Mouse (Mus musculus): ENCODE measurements around the gene Arid2.
"Not testable (repeated sequence)": the region's sequence is repeated elsewhere in the genome, so short reads cannot be mapped to it uniquely, and the experiment has no call there.

Gene Arid2

DNA sequence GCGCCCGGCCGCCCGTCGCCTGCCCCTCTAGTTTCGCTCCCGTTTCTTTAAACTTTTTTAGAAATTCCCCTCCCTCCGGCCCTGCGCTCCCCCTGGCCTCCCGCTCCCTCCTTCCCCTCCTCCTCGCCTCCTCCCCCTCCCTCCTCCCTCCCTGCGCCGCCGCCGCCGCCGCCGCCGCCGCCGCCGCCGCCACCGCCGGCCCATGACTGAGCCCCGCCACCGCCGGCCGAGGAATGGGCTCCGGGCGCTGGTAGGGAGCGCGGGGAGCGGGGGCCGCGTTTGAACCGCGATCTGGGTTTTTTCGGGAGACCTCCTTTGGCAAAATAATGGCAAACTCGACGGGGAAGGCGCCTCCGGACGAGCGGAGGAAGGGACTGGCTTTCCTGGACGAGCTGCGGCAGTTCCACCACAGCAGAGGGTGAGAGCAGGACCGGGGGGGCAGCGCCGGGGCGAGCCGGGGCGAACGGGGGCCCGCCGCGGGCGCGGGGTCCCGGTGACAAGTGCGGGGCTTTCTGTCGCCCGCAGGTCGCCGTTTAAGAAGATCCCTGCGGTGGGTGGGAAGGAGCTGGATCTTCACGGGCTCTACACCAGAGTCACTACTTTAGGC, at the start of gene Arid2:
Gene Arid2 (plus strand): TSS at position 150 of the 607 bp plus-strand sequence.
- peak; percentile 62 to 73 for DNase-seq

- no peak for DNase-seq
Observed at GRCm38 (mm10) chr15:96238071-96238470, 49.2 kb upstream of the Arid2 start.

DNA sequence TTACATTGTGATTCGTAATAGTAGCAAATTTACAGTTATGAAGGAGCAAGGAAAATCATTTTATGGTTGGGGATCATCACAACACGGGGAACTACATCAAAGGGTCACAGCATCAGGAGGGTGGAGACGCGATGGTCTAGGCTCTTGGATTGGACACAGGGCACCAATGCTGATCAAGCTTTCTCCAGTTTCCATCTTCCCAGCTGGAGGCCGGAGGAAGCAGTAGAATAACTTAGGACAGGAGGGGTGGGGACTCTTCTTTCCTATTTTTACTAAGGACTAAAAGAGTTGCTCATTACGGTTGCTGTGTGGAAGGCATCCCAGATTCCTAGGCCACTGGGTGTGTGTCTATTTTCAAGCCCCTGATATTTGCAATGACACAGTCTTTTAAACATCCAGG, 43.1 kb upstream of the Arid2 start:
- no peak for DNase-seq

GRCm38 (mm10) chr15:96244715-96245114, 42.6 kb upstream of the Arid2 start:
- not testable (repeated sequence) for DNase-seq

- no peak for DNase-seq
Observed at GRCm38 (mm10) chr15:96253827-96254226, 33.5 kb upstream of the Arid2 start.

DNA sequence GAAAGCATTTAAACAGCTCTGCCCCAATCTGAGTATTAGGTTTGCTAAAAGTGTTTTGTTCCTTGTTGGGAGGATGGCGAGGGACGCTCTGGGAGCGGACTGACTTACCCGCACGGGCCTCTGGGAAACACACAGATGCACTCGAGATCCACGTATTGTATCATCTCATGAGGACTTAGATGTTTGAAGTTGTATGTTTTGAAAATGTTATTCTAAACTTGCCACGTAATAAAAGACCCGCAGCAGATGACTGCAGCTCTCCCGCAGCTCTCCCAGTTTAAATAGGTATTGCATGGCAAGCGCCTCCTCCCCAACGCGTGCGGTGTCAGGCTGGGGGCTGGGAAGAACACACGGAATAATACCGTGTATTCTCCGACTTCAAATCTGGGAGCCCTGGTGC, 33.0 kb upstream of the Arid2 start:
- no peak for DNase-seq

- no peak for DNase-seq
Observed at GRCm38 (mm10) chr15:96257781-96258180, 29.5 kb upstream of the Arid2 start.

DNA sequence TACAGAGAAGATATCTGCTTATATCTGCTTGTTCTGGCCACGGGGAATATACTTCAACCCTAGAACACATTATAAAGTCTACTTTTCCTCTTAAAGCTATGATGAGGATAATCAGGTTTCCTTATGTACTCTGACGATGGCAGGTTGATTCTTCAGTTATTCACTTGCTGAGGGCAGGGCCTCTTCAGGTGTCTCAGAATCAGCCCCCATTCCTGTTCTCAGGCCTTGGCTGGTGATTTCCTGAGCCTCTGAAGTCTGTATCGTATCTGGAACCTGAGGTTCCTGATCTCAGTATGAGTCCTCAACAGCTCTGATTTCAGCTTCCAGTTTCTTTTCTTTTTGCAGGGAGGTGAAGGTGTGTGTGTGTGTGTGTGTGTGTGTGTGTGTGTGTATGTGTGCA, 22.7 kb upstream of the Arid2 start:
- DNase-seq: no peak

DNA sequence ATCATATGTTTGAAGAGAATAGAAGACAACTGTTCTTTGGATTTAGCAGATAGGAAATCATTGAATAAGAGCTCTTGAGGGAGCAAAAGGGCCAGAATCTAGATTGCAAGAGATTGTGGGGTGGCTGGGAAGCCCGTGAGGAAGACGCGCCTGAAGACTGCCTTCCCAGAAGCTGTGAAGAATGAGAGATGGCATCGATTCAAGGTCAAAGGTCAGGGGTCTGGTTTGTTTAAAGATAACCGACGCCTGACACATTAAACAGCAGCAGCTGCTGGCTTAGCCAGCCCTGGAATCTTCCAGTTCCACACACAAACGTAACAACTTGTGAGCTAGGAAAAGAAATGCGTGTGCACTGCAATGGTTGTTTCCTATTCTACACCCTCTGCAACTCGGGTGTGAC, 19.4 kb upstream of the Arid2 start:
- no peak for DNase-seq

GRCm38 (mm10) chr15:96268610-96269009, 18.7 kb upstream of the Arid2 start:
- no peak for DNase-seq

GRCm38 (mm10) chr15:96269402-96269801, 17.9 kb upstream of the Arid2 start:
- DNase-seq: no peak

GRCm38 (mm10) chr15:96270272-96270880, 16.9 kb upstream of the Arid2 start:
- peak; percentile 66 to 82 for DNase-seq

GRCm38 (mm10) chr15:96272356-96272755, 15.0 kb upstream of the Arid2 start:
- peak in 1 of 2 experiments; percentile 20 for DNase-seq

DNA sequence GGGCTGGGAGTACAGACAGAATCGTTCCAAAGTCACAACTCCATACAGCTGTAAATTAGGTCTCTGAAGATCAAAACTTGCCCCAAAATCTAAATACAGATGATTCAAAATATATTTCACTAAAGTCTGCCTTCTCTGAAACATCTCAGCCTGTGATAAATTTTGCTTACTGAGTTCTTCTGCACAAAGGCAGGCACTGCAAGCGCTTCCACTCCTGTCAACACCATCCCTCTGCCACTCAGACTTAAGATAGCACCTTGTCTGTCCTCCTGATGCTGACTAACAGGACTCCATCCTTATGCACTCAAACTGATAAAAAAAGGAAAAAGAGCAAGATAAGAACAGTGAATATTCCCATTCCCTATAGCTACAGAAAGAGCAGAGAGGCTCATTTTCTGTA, 13.0 kb upstream of the Arid2 start:
- no peak for DNase-seq

- no peak for DNase-seq
Observed at GRCm38 (mm10) chr15:96275198-96275597, 12.1 kb upstream of the Arid2 start.

DNA sequence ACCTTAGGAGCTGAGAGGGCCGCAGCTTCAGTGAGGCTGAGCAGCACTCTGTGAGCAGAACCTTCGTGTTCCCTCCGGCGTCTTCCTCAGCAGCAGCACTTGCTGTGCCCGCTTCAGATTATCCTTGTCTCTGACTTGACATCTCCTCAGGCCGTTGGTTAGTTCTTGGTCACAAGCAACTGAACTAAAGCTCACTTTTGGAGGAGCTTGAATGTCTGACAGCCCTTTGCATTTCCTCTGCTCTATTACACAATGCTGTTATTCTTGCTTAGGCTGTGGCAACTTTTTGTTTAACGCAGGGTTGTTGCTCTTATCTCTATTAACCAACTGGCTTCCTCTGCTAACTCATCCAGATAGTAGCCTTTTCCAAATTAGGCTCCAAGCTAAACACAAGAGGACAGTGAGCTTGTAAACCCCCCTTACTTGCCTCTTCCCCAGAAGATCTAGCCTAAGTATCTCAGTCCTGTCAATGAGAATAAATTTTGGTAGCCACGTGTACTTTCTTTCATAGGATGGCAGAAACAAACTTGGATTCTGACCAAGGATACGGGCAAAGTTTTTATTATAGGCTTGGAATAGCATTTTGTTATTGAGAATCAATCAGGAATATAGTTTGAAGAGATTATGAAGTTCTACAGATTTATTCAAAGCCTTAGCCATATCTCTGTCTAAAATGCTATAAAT, 11.4 kb upstream of the Arid2 start:
- DNase-seq: no peak

GRCm38 (mm10) chr15:96277061-96277460, 10.3 kb upstream of the Arid2 start:
- no peak for DNase-seq

- no peak for DNase-seq
Observed at GRCm38 (mm10) chr15:96281236-96281635, 6.1 kb upstream of the Arid2 start.

DNA sequence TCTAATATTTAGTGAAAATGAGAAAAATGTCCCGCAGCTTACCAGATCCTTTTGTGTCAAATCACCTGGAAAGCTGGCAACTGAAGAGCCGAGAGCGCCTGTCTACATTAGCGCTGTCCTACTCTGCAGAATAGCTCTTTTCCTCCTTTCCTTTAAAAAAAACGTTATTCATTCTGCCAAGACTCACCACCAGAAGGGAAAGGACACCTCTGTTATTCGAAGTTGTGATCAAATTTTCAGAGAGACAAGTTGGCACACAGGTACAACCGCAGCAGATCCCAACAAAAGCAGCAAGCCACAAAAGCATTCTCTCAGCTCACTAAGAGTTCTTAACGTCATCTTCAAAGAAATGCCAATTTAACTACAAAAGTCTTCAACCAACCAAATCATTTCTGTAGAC, 4.2 kb upstream of the Arid2 start:
- DNase-seq: no peak

DNA sequence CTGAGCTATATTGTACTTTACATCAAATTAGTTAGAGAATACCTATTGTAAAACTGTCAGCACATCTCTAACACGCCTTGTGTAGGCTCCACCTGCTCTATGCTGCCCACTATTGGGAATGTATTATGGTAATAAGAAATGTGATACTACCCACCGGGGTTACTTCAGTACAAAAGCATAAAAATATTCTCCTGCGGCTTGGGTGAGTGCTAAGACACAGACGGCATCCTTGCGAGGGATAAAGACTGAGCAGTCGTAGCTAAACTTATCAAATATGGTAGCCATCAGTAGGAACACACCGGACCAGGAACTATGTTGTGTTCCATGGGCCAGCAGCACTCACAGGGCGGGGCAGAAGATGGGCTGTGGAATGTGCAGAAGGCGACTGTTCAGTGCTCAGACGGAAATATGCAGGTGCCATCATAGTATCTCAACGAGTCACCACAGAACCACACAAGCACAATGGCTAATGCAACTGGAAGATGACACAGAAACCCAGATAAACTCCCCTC, 3.3 kb upstream of the Arid2 start:
- peak; percentile 38 to 46 for DNase-seq

GRCm38 (mm10) chr15:96284711-96285322, 2.5 kb upstream of the Arid2 start:
- peak; percentile 31 to 53 for DNase-seq

DNA sequence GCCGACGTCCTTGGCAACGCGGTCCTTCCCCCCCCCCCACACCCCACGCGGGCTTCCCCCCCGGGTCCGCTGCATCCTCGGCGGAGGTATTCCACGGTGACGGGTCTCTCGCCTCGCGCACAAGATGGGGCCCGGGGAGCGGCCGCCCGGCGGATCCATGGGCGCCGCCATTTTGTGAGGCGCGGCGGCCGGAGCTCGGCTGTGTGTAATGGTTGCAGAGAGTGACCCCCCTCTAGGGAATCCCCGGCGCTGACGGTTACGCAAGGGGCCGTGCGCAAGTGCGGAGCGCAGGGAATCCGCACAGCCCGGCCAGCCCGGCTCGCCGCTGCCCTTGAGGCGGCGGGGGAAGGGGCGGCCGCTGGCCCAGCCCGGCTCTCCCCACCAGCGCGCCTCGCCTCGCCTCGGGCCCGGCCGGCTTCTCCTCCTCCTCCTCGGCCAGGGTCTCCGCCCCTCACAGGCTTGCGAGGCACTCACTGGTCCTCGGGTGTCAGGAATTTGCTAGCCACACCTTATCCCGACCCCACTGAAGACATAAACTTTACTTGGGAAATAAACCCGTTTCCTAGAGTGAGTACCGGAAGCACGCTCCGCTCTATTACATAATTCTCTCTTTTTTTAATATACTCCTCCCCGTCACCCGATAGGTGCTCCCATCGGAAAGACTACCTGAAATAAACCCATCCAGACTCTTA, 1.8 kb upstream of the Arid2 start:
- peak; percentile 91 to 92 for DNase-seq
